Comparison of ENCODE assay signal across 14 mouse cellular contexts in genomic region chr7:119330460-119331109, GRCm38 (mm10).
DNase-seq lines count a peak whose midpoint lies in the region; ATAC-seq lines count a peak whose summit lies in the region.
"Had no signal": no experiment of that assay in that cellular context is flagged by ENCODE, and none has a peak within 500 bp of the region (broad histone marks: within the 10 kb centered on the region; RNA-seq: fewer than 3 reads in every experiment).

No protein-coding gene starts in this region.

- ATAC-seq in neural tube, embryonic 11.5 days (ENCODE audit: insufficient read depth, low FRiP score, low TSS enrichment): peak; percentile 48
- ATAC-seq in forebrain, embryonic 15.5 days (replicated peaks): 0 out of 2 replicates have a peak, but pooled peaks have one; percentile 11
- ATAC-seq in limb, embryonic 15.5 days (ENCODE audit: insufficient number of reproducible peaks, low FRiP score, low TSS enrichment, low read depth): 0 out of 2 replicates have a peak, but pooled peaks have one; percentile 24
- peak; percentile 68 for ATAC-seq in neural tube, embryonic 14.5 days (ENCODE audit: low read depth)

- WGBS in neural tube, embryonic 11.5 days: under 1% methylated on average over 5 of the region's 5 CpGs
- 6% methylated on average over 5 of the region's 5 CpGs for WGBS in forebrain, embryonic 15.5 days
- whole genome bisulfite sequencing in limb, embryonic 15.5 days: 12% methylated on average over 5 of the region's 5 CpGs
- WGBS in neural tube, embryonic 14.5 days: 2% methylated on average over 5 of the region's 5 CpGs

- peak; percentile 25 for DNase-seq in neural tube, embryonic 11.5 days (ENCODE audit: low spot score)
- DNase-seq in neural tube, embryonic 10.5 days (ENCODE audit: extremely low spot score, low spot score): no peak
- DNase-seq in left cerebral cortex, postnatal 36 days (ENCODE audit: low spot score in 2 of 2): no peak
- no peak for DNase-seq in thymus, postnatal 10 days (ENCODE audit: low spot score in 2 of 2)
- DNase-seq in layer of hippocampus, adult 11-12 months (ENCODE audit: low spot score): no peak
- DNase-seq: cerebellum, adult 11 months; kidney, postnatal 10 days; liver; lung, embryonic 14.5 days had no signal

- H3K4me3 ChIP-seq in neural tube, embryonic 11.5 days (ENCODE audit: low read depth, low read length): no peak overlapping the region
- no peak overlapping the region for H3K4me3 ChIP-seq in forebrain, embryonic 15.5 days
- H3K4me3 ChIP-seq in limb, embryonic 15.5 days: no peak overlapping the region
- H3K4me3 ChIP-seq in neural tube, embryonic 14.5 days (ENCODE audit: low read depth, low read length): no peak overlapping the region
- H3K4me3 ChIP-seq: heart, embryonic 13.5 days had no signal

- no peaks in the 10 kb centered on the region for H3K9me3 ChIP-seq in neural tube, embryonic 11.5 days (ENCODE audit: control insufficient read depth, low read length)
- H3K9me3 ChIP-seq in forebrain, embryonic 15.5 days: no peaks in the 10 kb centered on the region
- no peaks in the 10 kb centered on the region for H3K9me3 ChIP-seq in limb, embryonic 15.5 days
- H3K9me3 ChIP-seq in neural tube, embryonic 14.5 days (ENCODE audit: control insufficient read depth, low read length): no peaks in the 10 kb centered on the region
- H3K9me3 ChIP-seq: heart, embryonic 13.5 days had no signal

- no peaks in the 10 kb centered on the region for H3K27me3 ChIP-seq in neural tube, embryonic 11.5 days (ENCODE audit: control insufficient read depth, insufficient read depth, low read length)
- H3K27me3 ChIP-seq in forebrain, embryonic 15.5 days: no peaks in the 10 kb centered on the region
- no peaks in the 10 kb centered on the region for H3K27me3 ChIP-seq in limb, embryonic 15.5 days
- H3K27me3 ChIP-seq in neural tube, embryonic 14.5 days (ENCODE audit: control insufficient read depth, insufficient read depth, low read length): no peaks in the 10 kb centered on the region
- H3K27me3 ChIP-seq: heart, embryonic 13.5 days had no signal

- H3K36me3 ChIP-seq in neural tube, embryonic 11.5 days (ENCODE audit: control insufficient read depth, insufficient read depth, low read length): no peaks in the 10 kb centered on the region
- H3K36me3 ChIP-seq in forebrain, embryonic 15.5 days: no peaks in the 10 kb centered on the region
- H3K36me3 ChIP-seq in limb, embryonic 15.5 days: no peaks in the 10 kb centered on the region
- no peaks in the 10 kb centered on the region for H3K36me3 ChIP-seq in neural tube, embryonic 14.5 days (ENCODE audit: control insufficient read depth, insufficient read depth, low read length)
- H3K36me3 ChIP-seq: heart, embryonic 13.5 days had no signal

- intact Hi-C loops in left cerebral cortex, postnatal 36 days (cut with DNase I): no loop called here

- H3K9ac ChIP-seq in neural tube, embryonic 11.5 days (ENCODE audit: low read length): no peak overlapping the region
- no peak overlapping the region for H3K9ac ChIP-seq in forebrain, embryonic 15.5 days (replicated peaks)
- no peak overlapping the region for H3K9ac ChIP-seq in limb, embryonic 15.5 days
- H3K9ac ChIP-seq in neural tube, embryonic 14.5 days (replicated peaks; ENCODE audit: low read depth, low read length): no peak overlapping the region
- H3K9ac ChIP-seq: heart, embryonic 13.5 days; lung, embryonic 14.5 days had no signal

- H3K4me1 ChIP-seq in neural tube, embryonic 11.5 days (ENCODE audit: control insufficient read depth, insufficient read depth, low read length): no peaks in the 10 kb centered on the region
- peaks cover 4% of the 10 kb centered on the region; the same call in 1 of the 2 replicates for H3K4me1 ChIP-seq in forebrain, embryonic 15.5 days
- H3K4me1 ChIP-seq in limb, embryonic 15.5 days: no peaks in the 10 kb centered on the region
- peaks cover 6% of the 10 kb centered on the region; the same call in 1 of the 2 replicates for H3K4me1 ChIP-seq in neural tube, embryonic 14.5 days (ENCODE audit: control insufficient read depth, insufficient read depth, low read length)
- H3K4me1 ChIP-seq: heart, embryonic 13.5 days had no signal

- no peak overlapping the region for H3K27ac ChIP-seq in neural tube, embryonic 11.5 days (ENCODE audit: low read depth, low read length)
- no peak overlapping the region for H3K27ac ChIP-seq in forebrain, embryonic 15.5 days (replicated peaks)
- no peak overlapping the region for H3K27ac ChIP-seq in limb, embryonic 15.5 days
- no peak overlapping the region for H3K27ac ChIP-seq in neural tube, embryonic 14.5 days (ENCODE audit: low read depth, low read length)
- H3K27ac ChIP-seq: heart, embryonic 13.5 days; stomach, postnatal 0 days had no signal

- no peak overlapping the region for H3K4me2 ChIP-seq in neural tube, embryonic 11.5 days (ENCODE audit: low read depth)
- H3K4me2 ChIP-seq in forebrain, embryonic 15.5 days (replicated peaks): no peak overlapping the region
- no peak overlapping the region for H3K4me2 ChIP-seq in limb, embryonic 15.5 days
- no peak overlapping the region for H3K4me2 ChIP-seq in neural tube, embryonic 14.5 days (ENCODE audit: low read depth, low read length)
- H3K4me2 ChIP-seq: heart, embryonic 13.5 days; lung, embryonic 14.5 days had no signal

Comparison
In these comparisons a context has a peak if more than half of its experiments do, and no peak if none do; other contexts are left out.
1. ATAC-seq: peak in every context shown above with its lines; median percentile 68 in neural tube, embryonic 14.5 days; 48 in neural tube, embryonic 11.5 days; 24 in limb, embryonic 15.5 days; 11 in forebrain, embryonic 15.5 days.